Mouse (Mus musculus) heart, embryonic 15.5 days (tissue): ENCODE results near the gene Slc37a2. TPM values are rescaled to one million over a fixed set of nuclear protein-coding genes. Genes with fewer than 3 reads are reported as not detected.

ENCODE experiments used
- ATAC-seq: fragments of 200-750 bp; cut with Nextera tagmentation; replicated peaks from 2 replicates; pipeline ENCODE4 v1.8.0; 2017; ENCODE audit warnings: low read depth, moderate TSS enrichment; ENCODE audit not compliant: insufficient number of reproducible peaks, insufficient read depth, low FRiP score
- H3K27ac ChIP-seq: fragments of 300-500 bp; sonication (generic); 2 replicates; pipeline ENCODE4 v1.5.1; 2015; ENCODE audit warnings: mild to moderate bottlenecking, inconsistent platforms
- H3K27me3 ChIP-seq: fragments of 300-500 bp; sonication (generic); 2 replicates; pipeline ENCODE4 v1.6.1; 2015; ENCODE audit warnings: inconsistent platforms
- H3K36me3 ChIP-seq: fragments of 300-500 bp; sonication (generic); 2 replicates; pipeline ENCODE4 v1.6.1; 2015; ENCODE audit warnings: mild to moderate bottlenecking, inconsistent platforms
- H3K4me1 ChIP-seq: fragments of 300-500 bp; sonication (generic); replicated peaks from 2 replicates; pipeline ENCODE4 v1.6.1; 2015; ENCODE audit warnings: inconsistent platforms
- H3K4me2 ChIP-seq: fragments of 300-500 bp; sonication (generic); 2 replicates; pipeline ENCODE4 v1.6.1; 2015; ENCODE audit warnings: inconsistent platforms, mild to moderate bottlenecking, moderate library complexity
- H3K4me3 ChIP-seq: fragments of 300-500 bp; sonication (generic); 2 replicates; pipeline ENCODE4 v1.5.1; 2015; ENCODE audit warnings: mild to moderate bottlenecking, inconsistent platforms
- H3K9ac ChIP-seq: fragments of 300-500 bp; sonication (generic); 2 replicates; pipeline ENCODE4 v1.6.1; 2015; ENCODE audit warnings: mild to moderate bottlenecking, inconsistent platforms
- H3K9me3 ChIP-seq: fragments of 300-500 bp; sonication (generic); replicated peaks from 2 replicates; pipeline ENCODE4 v1.6.1; 2016; ENCODE audit warnings: inconsistent platforms
- WGBS: fragments of 180-500 bp; shearing (Covaris S2); methylation state at CpG from one replicate; pipeline ENCODE4 v1.1.7; 2015; ENCODE audit warnings: mixed read lengths; 5-methylcytosine and 5-hydroxymethylcytosine counted together
- polyA plus RNA-seq: library from polyadenylated mRNA; unstranded; fragments of >200 nt; fragmentation: Nextera tagmentation; extraction: Ambion mirVana; gene quantifications from 2 replicates; pipeline ENCODE4 v1.2.1, GENCODE M21; 2015

Gene Slc37a2
- polyA plus RNA-seq, 1 experiment from 2014 or later: 1.4 TPM

GRCm38 (mm10) chr9:37178911-37179310 is 76.6 kb downstream of the Slc37a2 start:
- Histone ChIP-seq H3K4me1 (peaks cover 7% of the 10 kb centered on the region), H3K4me3 (no peak overlapping the region), H3K36me3 (no peaks in the 10 kb centered on the region), H3K27ac (no peak overlapping the region), H3K27me3 (peaks cover 3% of the 10 kb centered on the region; the same call in 1 of the 2 replicates), H3K4me2 (no peak overlapping the region), H3K9me3 (no peaks in the 10 kb centered on the region), H3K9ac (no peak overlapping the region)
- WGBS: 27% methylated on average over 4 of the region's 4 CpGs
- ATAC-seq: no peak

Other genes starting within 250 kb of the Slc37a2 start
- 4.6 and 6.6 TPM in 2 replicates for gene Pknox2, start 108.3 kb downstream of the Slc37a2 start, polyA plus RNA-seq
- 8.4 and 8.8 TPM in 2 replicates for gene Tmem218, start 47.5 kb downstream of the Slc37a2 start, polyA plus RNA-seq
- gene Ccdc15, start 92.7 kb upstream of the Slc37a2 start, polyA plus RNA-seq: 4.3 and 4.6 TPM in 2 replicates
- 0.09 TPM in 2 replicates for gene Hepacam, start 111.6 kb upstream of the Slc37a2 start, polyA plus RNA-seq
- gene Robo4, start 146.2 kb upstream of the Slc37a2 start, polyA plus RNA-seq: 9.2 and 10.8 TPM in 2 replicates
- gene Robo3, start 177.5 kb upstream of the Slc37a2 start, polyA plus RNA-seq: 0.11 and 0.13 TPM in 2 replicates
- 9.5 and 14.8 TPM in 2 replicates for gene Msantd2, start 233.6 kb upstream of the Slc37a2 start, polyA plus RNA-seq